Mouse (Mus musculus) cerebellum, adult 8-10 months (tissue): ENCODE data around the gene Espn.

Source experiments
- DNase-seq: peaks from one replicate; pipeline ENCODE4 v3.0.0; 2022

The Espn gene

DNA sequence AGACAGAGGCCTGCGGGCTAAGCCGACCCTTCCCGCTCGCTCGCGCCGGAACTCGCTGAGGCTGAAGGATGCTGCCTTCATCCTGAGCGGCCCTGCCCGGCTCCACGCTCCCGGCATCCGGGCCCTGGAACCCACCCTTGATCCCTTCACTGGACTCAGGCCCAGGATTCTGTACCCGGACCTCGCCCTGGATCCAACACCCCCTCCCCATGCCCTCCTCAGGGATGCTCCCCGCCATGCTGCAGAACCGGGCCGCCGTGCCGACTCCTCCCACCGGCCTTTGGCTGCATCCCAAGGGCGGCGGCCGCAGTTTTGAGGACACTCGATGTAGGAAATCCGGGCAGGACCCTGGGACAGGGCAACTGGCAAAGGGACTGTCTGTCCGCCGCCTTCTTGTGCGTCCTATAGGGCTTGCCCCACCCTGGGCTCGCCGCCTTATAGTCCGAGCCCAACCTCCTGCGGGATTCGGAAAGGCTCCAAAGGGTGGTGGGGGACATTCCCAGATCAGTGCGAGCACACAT is 26.2 kb upstream of the Espn start:
- DNase-seq = peak; percentile 75

DNA sequence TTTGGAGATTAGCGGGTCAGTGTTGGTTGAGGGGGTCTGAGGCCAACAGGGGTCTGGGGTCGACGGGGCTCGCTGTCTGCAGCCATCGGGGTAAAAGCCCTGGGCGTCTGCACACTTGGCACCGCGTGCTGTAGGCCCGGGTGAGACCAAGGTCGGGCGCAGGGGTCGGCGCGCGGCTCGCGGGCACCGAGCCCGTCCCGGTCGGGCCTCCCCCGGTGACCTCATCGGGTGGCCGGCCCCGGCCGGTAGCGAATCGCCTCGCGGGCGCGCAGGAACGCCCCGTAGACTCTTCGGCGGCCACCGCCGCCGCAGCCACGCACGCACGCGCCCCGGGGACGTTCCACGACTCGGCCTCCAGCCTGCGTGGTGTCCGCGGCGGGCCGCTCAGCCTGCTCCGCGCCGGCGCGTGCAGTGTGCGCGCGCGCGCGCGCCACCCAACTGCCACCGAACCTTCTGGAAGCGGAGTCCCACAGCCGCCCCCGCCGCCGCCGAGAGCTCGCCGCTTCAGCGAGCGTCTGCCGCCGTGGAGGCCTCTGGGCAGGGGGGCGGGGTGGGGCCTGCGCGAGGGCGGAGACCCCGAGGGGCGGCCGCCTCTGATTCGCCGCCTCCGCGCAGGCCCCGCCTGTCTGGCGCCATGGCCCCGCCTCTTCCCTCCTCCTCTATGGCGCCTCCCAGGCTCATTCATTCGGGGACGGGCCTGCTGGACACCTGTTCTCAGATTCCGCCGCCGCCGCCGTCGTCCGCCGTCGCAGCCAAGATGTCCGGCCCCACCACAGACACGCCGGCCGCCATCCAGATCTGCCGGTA is 25.6 kb upstream of the Espn start, which contains the start of gene Acot7:
Gene Acot7 (plus strand): TSS at position 598 of the 807 bp plus-strand sequence.
- peak; percentile 94 for DNase-seq

DNA sequence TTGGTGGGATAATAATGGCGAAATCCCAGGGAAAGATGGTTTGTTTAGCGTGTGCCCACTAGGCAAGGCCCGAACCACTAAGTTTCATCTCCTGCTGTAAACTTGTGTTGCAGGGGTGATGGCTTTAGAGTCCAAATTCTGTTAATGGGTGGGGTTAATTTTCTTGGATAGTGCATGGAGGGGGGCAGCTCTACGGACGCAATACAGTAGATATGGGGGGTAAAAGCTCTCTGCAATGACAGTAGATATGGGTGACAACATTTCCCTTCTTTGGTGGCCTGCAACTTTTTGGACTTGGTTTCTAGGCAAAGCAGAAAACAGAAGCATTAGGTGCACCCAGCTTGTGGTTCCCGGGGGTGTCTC is 25.0 kb upstream of the Espn start:
- no peak for DNase-seq

DNA sequence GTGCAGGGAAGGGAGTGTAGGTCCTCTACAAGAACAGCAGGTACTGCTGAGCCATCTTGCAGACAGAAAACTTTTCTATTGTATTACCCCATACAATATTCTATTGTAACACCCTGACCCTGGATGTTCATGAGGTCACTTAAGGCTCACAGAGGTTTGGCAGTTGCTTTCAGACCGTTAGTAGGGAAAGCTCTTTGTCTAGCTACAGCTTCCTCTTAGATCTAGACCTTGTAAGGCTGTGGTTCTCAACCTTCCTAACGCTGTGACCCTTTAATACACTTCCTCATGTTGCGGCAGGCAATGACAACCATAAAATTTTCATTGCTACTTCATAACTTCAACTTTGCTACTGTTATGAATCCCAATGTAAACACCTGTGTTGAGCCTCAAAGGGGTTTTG is 24.5 kb upstream of the Espn start:
- DNase-seq = no peak

DNA sequence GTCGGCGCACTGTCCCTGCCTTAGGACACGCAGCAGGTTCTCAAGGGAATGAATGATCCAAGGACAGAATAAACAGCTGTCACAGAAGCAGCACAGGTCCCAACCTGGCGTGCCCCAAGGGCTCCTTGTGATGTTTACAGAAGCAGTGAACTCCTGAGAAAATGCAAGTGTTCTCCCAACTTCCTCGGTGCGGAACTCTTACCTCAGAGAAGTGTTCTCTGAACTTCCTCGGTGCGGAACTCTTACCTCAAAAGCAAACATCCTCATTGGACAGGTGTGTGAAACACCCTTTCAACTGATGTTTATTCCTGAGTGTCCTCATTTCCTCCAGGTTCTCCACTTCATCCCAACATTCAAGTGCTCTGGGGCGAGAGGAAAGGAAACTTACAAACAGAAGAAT is 21.8 kb upstream of the Espn start:
- no peak for DNase-seq

DNA sequence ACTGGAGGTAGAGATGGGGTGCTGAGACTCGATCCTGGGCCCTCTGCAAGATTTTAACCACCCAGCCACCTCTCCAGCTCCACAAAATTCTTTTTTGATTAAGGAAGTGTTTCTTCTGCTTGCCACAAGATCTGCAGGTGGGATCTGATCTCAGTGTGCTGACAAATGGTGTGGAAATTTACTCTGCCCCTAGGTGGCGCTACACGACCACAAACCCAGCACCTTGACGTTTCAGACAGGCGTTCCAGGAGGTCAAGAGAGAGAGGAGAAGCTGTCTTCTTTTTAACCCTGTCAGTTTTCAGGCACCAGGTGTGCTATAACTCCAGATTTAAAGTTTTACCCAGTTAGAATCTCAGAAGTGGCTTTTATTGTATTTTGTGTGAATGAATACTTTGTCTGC is 20.9 kb upstream of the Espn start:
- DNase-seq = peak; percentile 88

DNA sequence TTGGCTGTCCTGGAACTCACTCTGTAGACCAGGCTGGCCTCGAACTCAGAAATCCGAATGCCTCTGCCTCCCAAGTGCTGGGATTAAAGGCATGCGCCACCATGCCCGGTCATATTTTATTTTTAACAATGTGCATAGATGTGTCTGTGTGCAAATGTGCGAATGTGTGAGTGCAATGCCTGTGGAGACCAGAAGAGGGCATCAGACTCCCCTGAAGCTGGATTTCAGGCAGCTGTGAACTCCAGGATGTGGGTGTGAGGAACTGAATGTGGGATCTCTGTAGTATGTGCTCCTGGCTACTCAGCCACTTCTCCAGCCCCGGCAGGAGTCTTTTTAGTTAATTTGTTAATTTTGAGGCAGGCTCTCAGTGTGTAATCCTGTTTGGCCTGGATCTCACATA is 19.4 kb upstream of the Espn start:
- DNase-seq = no peak

DNA sequence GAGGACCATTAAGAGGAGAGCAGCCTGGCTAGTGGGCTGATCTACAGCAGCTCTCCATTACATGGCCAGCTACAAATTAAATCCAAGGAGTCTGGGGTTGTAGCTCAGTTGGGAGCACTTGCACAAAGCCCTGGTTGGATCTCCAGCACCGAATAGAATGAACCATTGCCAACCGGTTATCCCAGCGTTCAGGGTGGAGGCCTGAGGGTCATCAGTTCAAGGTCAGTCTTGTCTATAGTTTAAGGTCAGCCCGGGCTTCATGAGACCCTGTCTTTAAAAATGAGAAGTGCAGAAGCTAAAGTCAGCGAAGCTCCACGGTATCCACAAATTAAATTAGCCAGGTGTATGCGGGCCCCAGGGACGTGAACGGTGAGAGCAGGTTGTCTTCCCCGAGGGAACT is 18.1 kb upstream of the Espn start:
- DNase-seq = no peak

DNA sequence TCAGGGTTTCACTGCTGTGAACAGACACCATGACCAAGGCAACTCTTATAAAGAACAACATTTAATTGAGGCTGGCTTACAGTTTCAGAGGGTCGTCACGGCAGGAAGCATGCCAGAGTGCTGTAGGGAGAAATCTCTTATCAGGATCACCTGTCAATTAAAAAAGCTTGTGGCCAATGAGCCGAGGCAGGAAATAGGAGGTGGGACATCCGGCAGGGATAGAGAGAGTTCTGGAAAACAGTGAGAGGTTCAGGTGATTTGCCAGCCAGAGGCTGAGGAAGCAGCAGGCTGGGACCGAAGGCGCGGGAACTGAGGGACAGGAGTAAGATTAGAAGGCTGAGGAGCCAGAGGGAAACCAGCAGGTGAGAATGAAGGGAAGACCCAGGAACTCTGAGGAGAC is 16.9 kb upstream of the Espn start:
- no peak for DNase-seq

DNA sequence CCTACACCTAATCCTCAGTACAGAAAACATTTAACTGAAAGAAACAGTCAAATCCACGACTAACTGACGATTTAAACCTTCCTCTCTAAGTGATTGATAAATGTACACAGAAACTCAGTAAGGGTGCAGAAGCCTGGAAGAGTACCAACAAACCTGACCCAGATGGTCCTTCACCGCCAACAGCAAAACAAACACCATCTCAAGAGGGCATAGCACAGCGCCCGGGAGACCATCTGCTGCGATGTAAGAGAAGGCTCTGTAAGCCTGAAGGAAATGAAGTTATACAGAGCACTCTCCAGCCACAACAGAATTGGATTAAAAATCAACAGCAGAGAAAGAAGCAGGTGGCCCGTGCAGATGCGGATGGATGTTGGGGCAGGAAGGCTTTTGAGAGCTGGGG is 15.9 kb upstream of the Espn start:
- DNase-seq = no peak

DNA sequence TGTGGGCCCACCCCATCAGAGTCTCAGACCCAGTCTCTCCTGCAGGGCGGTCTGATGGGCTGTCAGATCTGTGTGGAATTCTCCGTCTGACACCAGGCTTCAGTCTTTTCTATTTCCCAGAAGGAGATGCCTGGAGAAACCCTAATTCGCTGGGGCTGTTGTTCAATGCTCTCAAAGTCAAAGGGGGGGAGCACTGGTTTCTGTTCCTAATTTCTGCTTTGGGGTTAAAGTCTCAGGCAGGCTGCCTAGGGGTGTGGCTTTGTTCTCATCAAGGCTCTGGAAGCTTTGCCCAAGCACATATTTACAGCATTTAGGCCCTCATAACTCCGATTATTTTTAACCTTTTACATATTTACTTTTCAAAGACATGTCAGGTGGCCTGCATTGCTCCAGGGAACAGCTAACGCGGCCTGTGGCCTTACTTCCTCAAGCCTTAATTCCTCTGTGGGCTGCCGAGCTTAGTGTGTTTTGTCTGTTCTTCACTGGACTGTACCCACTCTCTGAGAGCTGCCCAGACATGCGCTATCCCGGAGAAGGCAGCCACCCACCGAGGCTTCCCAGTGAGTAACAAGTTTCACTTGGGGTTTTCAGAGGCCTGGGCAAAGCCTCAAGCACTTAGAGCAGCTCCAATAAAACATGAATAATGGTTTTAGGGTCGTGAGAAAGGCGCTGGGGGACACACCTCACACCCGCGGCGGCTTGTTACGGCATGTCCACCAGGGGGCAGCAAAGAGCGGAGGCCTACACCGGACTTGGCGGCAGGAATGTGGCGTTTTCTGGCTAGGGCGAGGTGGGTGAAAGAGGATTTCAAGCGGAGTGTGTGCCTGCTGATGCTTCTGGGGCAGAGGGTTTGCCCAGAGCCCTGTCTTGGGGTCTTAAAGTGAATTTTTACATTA is 13.1 kb upstream of the Espn start:
- peak; percentile 76 for DNase-seq

DNA sequence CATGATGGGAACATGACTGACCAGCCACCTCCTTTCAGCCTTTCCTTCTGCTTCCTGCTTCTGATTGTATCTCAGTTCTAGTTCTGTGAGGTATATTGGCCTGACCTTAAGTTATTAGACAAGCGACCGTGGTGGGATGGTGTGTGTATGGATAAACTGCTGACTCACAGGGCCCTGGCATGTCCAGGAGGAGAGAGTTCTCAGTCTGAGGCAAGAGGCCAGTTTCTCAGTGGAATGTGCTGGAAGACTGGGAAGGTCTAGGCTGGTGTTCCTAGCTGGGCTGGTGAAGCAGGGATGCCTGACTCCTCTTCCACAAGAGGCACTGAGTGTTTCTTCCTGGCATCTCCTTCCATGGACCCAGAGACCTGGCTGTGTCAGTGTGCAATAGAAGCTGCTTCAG is 10.6 kb upstream of the Espn start:
- no peak for DNase-seq

DNA sequence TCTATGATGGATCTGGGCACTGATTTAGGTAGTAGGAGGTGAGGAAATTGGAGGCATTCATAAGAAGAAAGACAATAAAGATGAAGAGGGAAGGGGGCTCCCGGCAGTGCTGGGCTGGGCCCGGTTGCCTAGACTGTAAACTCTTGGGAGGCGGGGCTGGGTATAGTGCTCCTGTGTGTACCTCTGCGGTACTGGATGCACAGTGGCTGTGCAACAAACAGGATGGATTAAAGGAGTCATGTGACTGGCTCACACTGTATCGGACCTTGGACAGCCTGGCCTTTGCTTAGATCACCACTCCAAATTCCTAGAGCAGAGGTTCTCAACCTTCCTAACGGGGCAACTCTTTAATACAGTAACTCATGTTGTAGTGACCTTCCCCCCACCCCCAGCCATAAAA is 9.4 kb upstream of the Espn start:
- no peak for DNase-seq

DNA sequence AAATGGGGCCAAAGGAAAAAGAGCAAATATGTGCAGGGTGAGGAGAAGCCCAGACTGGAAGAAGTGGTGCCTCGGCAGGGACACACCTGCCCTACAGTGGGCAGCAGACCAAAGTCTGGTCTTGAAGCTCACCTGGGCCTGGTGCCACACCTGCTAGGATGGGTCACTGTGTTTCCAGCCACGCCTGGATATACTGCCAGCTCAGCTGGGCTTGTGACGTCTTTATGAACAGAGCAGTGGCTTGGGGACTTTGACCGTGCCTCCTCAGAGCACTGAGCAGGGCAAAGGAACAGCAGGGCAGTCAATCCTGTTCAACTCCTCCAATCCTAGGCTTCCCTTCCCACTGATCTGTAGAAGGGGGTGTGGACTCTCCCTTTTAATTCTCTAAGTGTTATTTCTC is 8.6 kb upstream of the Espn start:
- no peak for DNase-seq

DNA sequence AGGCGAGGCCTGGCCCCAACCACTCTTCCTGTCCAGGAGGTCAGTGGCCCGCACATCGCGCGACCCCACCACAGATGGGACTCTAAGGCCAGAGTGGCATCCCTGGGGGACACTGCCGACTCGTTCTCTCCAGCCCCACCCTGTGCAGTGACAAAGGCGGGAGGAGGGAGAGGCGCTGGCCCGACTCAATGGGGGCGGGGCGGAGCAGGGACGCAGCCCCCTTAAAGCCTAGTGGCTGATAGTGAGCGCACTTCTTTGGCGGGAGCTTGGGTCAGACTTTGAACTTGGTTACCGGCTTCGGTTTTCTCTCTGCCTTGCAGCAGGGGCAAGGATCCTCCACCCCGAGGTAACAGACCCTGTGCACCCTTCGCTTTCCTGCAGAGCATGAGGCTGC is 7.1 kb upstream of the Espn start:
- no peak for DNase-seq

DNA sequence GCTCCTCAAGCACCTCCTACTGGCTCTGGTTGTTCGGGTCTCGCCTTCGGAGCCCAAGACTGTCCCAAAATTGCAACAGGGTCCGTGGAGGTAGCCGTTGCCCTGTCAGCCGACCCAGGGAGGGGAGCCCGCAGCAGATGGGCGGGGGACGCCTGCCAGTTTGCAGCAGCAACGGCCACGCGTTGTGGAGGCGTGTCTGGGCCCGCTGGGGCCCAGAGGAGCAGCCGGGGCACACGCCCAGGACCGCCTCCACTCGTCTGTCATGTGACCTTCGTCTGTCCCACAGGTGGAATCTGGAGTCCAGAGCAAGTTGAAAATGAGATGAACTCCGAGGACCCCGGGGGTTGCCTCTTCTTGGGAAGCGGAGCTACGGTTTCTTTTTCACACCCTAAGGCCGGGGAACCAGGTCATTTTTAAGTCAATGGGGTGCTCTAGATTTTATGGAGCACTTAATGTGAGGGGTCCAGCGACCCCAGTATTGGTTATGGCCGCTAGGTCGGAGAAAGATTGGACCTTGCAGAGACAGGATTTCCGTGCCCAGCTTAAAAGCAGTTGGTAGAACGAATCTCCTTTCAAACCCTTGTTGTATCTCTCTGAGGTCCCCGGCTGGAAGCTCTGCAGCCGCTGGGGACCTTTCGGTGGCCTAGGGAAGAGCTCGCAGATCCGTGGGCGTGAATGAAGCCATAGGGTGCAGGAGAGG is 6.6 kb upstream of the Espn start, which contains the start of gene Hes2:
Gene Hes2 (plus strand): TSS at position 283 of the 700 bp plus-strand sequence.
- DNase-seq = no peak

DNA sequence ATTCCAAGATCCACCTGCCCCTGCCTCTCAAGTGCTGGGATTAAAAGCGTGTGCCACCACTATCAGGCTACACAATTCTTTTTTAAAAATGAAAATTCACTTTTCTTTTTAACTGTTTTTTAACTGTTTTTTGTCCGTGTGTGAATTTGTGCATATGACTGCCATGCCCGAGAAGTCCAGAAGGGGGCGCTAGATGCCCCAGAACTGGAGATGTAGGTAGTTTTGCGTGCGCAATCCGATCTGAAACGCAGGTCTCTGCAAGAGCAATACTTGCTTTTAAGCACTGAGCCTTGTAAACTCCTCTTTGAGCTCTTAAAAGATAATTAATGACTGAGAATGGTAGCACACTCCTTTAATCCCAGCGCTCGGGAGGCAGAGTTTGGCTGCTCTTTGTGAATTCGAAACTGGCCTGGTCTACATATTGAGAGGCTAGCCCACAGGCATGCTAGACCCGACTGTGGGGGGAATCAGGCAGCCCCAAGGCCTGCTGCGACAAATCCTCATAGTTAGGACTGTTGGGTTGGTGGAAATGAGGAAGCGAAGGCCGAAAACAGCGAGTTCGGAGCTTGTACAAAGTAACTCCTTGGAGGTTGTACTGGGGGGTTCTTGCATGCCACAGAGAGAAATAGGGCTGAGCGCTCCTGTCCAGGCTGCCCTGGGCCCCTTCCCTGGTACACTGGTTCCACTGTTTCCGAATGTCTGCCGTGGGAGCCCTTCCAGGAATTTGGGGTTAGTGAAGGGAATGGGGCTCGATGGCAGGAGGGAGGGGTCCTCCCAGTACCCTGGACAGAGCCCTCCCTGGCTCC is 5.8 kb upstream of the Espn start:
- DNase-seq = peak; percentile 52

DNA sequence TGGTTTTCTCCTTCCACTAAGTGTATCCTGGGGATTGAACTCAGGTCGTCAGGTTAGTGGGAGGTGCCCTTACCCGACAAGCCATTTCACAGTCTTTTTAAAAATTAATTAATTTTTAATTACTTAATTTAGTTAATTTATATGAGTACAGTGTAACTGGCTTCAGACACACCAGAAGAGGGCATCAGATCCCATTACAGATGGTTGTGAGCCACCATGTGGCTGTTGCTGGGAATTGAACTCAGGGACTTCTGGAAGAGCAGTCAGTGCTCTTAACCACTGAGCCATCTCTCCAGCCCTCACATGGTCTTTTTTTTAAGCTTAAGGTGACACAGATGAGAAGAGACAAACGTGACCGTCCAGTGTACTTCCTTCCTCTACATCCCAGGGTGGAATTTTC is 2.8 kb upstream of the Espn start:
- DNase-seq = no peak

DNA sequence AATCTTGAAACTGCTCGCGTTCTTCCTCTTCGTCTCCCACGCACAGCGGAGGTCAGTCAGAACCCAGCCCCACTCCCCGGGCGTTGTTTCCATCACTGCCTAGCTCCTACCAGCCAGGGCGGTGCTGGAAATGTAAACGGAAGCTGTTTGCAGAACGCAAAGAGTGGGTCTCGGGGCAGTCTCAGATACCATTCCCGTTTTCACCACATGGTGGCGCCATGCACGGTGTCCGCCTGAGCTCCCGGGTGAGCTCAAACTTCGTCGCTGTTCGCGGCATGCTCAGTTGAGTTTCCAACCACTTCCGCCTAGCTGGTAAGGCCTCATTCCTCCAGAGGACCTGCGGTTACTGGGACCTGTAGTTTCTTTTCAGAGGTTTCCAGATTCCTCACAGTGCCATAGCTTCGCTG is 1.6 kb upstream of the Espn start:
- DNase-seq = peak; percentile 66

DNA sequence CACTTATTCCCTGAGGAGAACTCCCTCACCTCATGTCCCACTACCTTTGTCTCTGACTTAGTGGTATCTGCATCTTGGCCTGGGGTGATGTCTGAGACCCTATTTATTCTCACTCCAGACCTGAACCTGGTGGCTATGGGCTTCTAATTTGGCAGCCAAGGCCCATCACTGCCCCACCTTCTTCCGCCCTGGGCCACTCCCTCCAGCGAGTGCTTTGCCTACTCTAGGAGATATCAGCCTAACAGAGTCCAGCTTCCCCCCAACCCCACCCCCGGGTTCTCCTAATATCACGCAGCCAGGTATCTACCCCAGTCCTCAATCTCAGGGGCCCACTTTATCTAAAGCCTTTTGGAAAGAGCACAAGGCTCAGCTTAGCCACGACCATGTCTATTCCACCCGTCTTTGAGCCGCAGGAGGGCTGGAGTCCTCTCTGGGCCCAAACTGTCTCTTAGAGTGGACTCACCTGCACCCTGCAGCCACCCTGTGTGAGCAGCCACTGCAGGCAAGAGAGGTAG is 663 bp downstream of the Espn start:
- no peak for DNase-seq

DNA sequence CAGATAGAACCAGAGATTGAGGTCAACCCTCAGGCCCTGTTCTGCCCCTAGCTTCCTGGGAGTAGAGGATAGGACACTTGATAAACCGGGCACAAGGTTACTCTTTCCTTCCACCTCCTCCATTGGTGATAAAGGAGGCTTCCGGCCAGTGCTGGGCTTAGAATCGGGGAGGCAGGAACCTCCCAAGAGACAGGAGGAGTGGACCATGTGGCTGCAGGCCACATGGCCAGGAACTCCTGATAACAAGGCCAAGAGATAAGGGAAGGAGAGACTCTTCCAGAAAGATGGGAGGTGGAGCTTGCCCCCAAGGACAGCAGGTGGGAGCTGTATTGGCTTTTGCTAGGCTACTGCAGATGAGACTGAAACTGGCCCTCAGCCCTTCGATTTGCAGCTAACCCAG is 1.6 kb downstream of the Espn start:
- DNase-seq = no peak
